Mouse (Mus musculus) fibroblast of lung, adult 2 months (primary cell): ENCODE data around the gene Sdf4.

Source experiments
- DNase-seq: peaks from one replicate; pipeline ENCODE4 v3.0.0-alpha.2; 2011; ENCODE audit warnings: low read depth

Sdf4 gene

DNA sequence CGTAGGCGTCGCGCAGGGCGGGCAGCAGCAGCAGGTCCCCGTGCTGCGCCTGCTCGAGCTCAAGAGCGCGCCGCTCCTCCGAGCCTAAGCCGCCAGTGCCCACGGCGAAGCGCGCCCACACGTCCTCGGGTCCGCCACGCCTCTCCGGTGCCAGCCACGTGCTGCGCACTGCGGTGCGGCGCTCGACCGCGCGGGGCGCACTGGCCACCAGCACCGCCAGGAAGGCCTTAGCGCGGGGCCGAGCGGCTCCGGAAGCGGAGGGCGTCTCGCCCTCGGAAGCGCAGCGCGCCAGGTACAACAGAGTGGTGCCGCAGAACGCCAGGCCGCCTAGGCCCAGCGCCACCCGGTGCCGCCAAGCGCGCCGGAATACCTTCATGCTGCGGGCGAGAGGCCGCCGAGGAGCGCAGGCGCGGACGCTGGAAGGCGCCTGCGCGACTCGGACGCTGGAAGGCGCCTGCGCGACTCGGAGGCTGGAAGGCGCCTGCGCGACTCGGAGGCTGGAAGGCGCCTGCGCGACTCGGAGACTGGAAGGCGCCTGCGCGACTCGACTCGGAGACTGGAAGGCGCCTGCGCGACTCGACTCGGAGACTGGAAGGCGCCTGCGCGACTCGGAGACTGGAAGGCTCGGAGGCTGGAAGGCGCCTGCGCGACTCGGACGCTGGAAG, at the start of gene Sdf4, which contains the start of gene B3galt6:
Gene Sdf4 (plus strand): TSS at position 632 of the 665 bp plus-strand sequence.
Gene B3galt6 (minus strand): TSS at position 409 of the 665 bp plus-strand sequence.
- DNase-seq, result peak; percentile 67

DNA sequence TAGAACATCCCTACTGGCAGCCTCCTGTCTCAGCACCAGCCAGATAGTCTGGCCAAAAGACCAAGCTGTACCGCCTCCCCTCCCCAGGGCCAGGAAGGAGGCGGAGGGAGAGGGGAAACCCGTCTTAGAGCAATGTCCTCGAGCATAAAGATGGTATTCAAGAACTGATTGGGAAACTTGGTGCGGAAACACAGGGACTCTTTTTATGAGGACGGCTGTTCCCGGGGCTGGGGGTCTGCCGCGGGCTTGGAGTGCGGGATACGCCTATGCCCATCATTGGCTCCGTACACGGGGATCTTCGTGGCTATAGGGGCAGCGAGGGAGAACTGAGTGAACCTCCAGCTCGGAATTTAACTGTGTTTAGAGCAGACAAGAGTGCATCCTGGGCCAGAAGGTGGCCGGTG, 49.6 kb upstream of the Sdf4 start:
- DNase-seq, result peak; percentile 19

DNA sequence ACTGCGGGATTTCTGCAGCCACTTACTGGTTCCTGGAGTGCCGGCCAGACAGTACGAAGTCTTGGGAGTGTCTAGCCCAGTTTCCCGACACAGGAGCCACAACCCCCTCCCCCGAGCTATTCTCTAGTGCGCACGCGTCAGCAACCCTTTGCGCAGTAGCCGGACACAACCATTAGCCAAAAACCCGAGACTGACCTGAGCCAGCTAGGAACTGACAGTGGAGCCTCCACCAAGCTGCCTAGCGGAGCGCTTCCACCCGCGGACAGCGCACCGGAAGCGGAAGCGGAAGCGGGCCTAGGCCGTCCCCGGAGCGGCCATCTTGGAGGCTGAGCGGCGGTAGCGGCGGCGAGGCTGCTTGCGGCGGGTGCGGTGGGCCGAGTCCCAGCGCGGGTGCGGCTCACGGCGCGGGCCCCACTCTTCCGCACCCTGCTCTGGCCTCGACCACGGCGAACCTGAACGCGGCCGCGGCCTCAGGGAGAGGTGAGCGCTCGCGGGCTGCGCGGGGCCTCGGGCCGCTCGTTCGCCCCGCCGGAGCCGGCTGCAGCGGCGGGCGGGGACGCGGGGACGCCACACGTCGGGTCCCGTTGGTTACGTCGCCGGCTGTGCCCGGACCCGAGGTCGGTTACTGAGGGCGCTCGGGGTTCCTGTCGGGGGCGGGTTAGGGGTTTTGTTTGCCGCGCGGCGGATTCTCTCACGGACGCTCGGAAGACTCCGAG, 49.0 kb upstream of the Sdf4 start, which contains the start of gene Ube2j2:
Gene Ube2j2 (plus strand): TSS at position 298 of the 716 bp plus-strand sequence.
- peak; percentile 96 for DNase-seq

- no peak for DNase-seq
These were observed 48.4 kb upstream of the Sdf4 start for GRCm38 (mm10) chr4:155944271-155944670.

DNA sequence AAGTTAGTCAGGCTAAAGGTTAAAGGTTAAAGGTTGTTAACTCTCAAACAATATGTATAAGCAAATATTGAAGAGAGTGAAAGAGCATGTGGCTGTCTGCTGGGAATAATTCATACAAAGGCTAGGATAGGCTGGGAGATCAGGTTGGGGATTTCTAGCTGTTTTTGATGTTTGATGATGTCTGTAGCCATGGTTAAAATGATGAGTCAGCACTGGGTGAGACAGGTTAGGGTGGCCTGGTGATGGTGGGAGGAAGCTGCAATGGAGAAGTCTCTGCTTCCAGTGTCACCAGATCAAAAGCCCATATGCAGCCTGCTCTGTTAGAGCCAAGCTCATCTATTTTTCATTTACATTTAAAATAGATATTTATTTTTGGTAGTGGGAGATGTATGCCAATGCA, 45.6 kb upstream of the Sdf4 start:
- no peak for DNase-seq

DNA sequence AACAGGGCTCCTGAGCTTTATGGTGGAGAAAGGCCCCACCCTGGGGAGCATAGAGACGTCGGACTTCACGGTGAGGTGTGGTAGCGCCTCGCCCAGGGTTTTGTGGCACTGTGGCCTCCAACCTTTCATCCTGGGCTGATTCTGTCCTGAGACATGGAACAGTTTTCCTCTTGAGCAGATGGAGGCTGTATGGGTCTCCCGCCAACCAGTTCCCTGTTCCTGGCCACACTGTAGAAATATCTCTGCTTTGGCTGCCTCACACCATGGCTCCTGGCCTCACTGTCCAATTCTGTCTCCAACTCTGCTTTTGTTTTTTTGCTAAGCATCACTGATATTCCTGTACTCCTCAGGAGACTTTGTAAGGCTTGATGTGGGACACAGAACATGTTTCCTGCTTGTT, 37.2 kb upstream of the Sdf4 start:
- DNase-seq, result no peak

- DNase-seq, result peak; percentile 54
These were observed 33.4 kb upstream of the Sdf4 start for GRCm38 (mm10) chr4:155959275-155959674.

DNA sequence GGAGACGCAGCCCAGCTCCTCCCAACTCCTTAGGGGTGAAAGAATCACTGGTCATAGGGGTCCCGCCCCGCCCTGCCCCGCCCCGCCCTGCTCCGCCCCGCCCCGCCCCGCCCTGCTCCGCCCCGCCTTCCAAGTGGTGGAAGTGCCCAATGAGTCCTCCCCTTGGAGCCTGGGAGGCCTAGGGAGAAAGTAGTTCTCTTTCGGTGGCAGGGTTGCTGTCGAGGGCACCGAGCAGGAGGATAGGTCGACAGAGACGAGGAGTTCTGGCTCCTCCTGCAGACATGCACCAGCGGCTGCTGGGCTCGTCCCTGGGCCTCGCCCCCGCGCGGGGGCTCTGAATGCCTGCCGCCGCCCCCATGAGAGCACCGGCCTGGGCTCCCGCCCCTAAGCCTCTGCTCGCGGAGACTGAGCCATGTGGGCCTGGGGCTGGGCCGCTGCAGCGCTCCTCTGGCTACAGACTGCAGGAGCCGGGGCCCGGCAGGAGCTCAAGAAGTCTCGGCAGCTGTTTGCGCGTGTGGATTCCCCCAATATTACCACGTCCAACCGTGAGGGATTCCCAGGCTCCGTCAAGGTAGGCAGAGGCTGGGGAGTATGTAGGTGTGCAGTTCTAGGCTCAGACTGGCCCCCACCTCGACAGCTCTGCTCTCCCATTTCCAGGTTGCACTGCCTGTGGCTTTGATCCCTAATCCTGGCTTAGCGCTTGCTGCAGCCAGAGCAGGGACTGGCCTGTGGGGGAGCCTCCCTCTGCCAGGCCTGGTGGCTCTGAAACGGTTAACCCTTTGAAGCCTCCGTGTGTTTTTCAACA, 30.3 kb upstream of the Sdf4 start, which contains the start of gene C1qtnf12:
Gene C1qtnf12 (plus strand): TSS at position 152 of the 805 bp plus-strand sequence.
- DNase-seq, result no peak

- DNase-seq, result no peak
These were observed 29.6 kb upstream of the Sdf4 start for GRCm38 (mm10) chr4:155963106-155963505.

DNA sequence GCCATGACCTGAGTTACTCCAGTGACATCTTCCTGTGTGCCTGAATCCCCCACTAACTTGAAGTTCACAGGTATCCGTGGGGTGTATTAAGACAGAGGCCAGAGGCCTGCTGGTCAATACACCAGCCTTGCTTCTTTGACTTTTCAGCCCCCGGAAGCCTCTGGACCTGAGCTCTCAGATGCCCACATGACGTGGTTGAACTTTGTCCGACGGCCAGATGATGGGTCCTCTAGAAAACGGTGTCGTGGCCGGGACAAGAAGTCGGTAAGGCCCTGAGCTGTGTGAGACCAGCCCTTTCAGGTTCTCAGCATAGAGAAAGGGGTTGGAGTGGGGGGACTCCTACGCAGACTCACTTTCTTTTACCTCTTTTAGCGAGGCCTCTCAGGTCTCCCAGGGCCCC, 28.3 kb upstream of the Sdf4 start:
- no peak for DNase-seq

- no peak for DNase-seq
These were observed 23.5 kb upstream of the Sdf4 start for GRCm38 (mm10) chr4:155969043-155969653.

- DNase-seq, result no peak
These were observed 22.4 kb upstream of the Sdf4 start for GRCm38 (mm10) chr4:155970286-155970685.

- DNase-seq, result no peak
These were observed 20.0 kb upstream of the Sdf4 start for GRCm38 (mm10) chr4:155972651-155973050.

GRCm38 (mm10) chr4:155973239-155973638, 19.4 kb upstream of the Sdf4 start:
- DNase-seq, result no peak

DNA sequence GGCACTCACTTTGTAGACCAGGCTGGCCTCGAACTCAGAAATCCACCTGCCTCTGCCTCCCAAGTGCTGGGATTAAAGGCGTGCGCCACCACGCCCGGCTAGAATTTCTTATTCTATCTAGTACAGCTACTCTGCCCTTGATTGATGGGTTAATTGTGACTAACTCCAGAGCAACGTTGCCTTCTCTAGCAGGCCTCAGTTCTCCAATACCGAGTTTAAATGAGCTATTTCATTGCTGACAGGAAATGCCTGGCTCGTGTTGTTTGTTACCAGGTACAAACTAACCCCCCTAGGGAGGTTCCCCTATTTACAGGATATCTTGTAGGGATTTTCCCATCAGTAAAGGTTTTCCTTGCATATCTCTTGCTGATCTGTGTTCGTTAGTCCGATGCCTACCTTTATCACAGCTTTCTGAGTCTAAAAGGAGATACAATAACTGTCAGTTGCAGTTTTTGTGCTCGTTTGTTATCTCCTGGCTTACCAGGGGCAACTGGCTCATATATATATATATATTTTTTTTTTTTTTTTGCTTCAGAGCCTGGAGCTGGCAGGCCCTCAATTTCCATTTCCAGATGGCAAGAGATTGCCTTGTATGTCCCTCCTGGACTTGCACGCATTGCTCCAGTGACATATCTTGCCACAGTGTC, 11.1 kb upstream of the Sdf4 start:
- DNase-seq, result no peak

GRCm38 (mm10) chr4:155983788-155984187, 8.9 kb upstream of the Sdf4 start:
- no peak for DNase-seq

GRCm38 (mm10) chr4:155991211-155991907, 1.3 kb upstream of the Sdf4 start:
- DNase-seq, result no peak

DNA sequence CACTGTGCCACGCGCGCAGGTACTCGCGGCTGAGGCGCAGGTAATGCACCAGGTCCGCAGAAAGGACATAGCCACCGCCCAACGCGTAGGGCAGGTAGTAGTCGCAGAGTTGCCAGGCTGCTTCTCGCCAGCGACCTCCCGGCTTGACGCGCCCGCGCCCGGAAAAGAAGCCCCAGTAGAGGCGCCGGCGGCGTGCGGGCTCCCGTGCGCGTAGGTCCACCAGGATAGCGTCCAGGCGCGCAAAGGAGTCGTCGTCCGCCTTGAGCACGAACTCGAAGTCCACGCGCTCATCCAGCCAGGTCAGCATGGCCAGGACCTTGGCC, 803 bp upstream of the Sdf4 start:
- no peak for DNase-seq

DNA sequence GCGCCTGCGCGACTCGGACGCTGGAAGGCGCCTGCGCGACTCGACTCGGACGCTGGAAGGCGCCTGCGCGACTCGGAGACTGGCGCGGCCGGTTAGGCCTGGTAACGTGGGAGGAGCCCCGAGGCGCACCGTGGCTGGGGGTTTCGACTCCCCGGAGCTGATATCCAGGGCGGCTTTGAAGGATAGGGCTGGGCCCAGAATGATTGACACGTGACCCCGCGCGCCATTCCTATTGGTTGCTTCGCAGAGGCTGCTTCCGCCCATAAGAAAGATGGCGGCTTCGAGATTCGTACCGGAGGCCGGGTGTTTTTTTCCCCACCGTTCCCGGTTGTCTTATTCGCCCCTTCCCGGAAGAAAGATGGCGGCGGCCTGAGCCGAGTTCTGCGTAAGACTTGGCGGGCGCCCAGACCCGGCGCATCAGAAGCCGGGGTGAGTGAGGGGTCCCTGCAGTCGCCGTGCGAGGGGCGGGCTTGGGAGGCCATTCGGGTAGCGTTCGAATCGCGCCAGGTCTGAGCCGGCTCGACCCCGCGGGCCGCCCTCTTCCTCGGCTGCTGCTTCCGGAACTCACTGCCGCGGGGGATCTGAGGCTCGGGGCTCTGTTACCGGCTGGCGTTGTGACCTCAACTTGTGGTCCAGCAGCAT, 355 bp downstream of the Sdf4 start:
- DNase-seq, result peak; percentile 75

- no peak for DNase-seq
These were observed 934 bp downstream of the Sdf4 start for GRCm38 (mm10) chr4:155993606-155994005.

DNA sequence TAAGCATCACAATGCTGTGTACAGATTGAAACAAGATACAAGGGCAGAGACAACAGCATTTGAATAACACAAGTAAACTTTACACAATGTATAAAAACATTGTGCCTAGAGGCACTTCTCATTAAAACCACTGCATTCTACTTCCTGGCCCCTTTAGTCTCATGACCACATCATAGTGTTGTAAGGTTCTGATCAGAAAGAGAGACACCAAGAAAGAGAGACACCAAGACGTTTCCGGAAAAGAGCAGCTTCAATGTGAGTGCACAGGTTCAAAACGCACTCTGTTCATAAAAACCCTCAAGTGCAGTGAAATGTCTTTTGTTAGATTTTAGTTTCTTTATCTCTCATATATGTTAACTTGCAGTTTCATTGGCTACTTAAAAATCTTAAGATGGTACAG, 11.4 kb downstream of the Sdf4 start:
- DNase-seq, result no peak
